Mouse (Mus musculus) bone marrow macrophage, adult 2 months (primary cell): ENCODE results near the gene Etl4.

ENCODE experiments used
- CTCF ChIP-seq: IDR thresholded peaks from 2 replicates; pipeline ENCODE4 v1.5.1; 2012; ENCODE audit warnings: low read depth, mild to moderate bottlenecking, low read length, moderate library complexity
- POLR2A ChIP-seq: IDR thresholded peaks from 2 replicates; pipeline ENCODE4 v1.6.1; 2012; ENCODE audit warnings: mild to moderate bottlenecking, low read depth, low read length, borderline replicate concordance

GRCm38 (mm10) chr2:20583562-20584153, 674.1 kb downstream of the Etl4 start:
- TF ChIP-seq CTCF (no peak), POLR2A (no peak)
